Mouse (Mus musculus): Measurements from ENCODE around the gene Zfp791. TPM values are rescaled to one million over a fixed set of nuclear protein-coding genes. Genes with fewer than 3 reads are reported as not detected.

Zfp791 gene
- 1.3 and 2.0 TPM in 2 replicates for polyA plus RNA-seq (2012; rRNA removed)

DNA sequence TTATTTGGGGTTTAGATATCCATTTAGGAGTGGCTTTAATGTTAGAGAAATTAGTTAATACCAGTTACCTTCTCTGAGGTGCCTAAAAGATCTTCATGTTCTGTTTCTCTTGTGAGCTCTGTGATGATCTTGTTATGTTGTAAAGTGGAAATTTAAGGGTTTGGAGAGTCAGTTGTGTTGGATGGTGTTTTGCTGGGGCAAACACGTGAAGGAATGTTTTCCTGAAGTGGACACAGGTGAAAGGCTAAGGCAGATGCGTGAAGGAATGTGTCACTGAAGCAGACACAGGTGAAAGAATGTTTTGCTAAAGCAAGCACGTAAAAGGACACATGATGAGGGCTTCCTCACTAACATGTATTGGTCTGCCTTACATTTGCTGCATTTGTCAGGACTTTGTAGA is at the start of gene Zfp791:
Gene Zfp791 (minus strand): TSS at position 101 of the 400 bp plus-strand sequence.

GRCm38 (mm10) chr8:85151624-85152023 is 28.7 kb upstream of the Zfp791 start, which contains the start of gene Cks1brt:
TSS of gene Cks1brt (plus strand) at chr8:85151924.

GRCm38 (mm10) chr8:85083108-85083813 is 39.6 kb downstream of the Zfp791 start, which contains the start of gene Man2b1:
TSS of gene Man2b1 (plus strand) at chr8:85083270.

DNA sequence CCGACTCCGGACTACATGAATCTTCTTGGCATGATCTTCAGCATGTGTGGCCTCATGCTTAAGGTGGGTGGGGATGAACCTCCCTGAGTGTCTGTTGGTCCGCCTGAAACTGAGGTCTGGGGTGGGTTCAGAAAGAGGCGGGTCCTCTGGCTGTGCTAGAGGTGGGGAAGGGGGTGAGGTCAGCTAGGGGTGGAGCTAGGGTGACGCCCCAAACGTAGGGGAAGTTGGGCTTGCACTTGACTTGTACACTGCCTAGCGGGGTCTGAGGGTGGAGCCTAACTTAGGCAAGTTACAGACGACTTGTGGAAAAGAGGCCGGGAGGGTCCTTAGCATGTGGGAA is 41.7 kb downstream of the Zfp791 start, which contains the start of gene Wdr83:
Gene Wdr83 (minus strand): TSS at position 91 of the 340 bp plus-strand sequence.

GRCm38 (mm10) chr8:85080532-85081215 is 42.2 kb downstream of the Zfp791 start, which contains the start of gene Wdr83os:
TSS of gene Wdr83os (plus strand) at chr8:85080740.

GRCm38 (mm10) chr8:85071514-85072281 is 51.2 kb downstream of the Zfp791 start, which contains the start of gene Dhps:
TSS of gene Dhps (plus strand) at chr8:85071757.

DNA sequence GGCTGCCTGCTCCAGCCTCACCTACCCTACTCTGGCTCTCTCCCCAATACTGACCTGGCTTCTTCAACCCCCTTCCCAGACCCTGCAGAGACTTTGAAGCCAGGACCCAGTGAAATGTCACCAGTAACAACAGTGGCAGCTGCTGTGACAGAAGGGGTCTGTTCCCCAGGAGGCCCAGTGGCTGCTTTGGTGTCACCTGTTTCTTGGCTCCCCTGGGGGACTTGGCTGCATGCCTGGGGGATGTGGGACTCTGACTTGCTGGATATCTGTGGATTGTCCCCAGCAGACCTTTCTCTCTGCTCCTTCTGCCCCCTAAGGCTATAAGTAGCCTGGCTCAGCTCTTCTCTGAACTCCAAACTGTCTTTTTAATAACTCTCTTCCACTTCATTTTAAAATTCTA is 54.9 kb downstream of the Zfp791 start, which contains the start of gene Gm5741:
Gene Gm5741 (minus strand): TSS at position 1 of the 400 bp plus-strand sequence.

DNA sequence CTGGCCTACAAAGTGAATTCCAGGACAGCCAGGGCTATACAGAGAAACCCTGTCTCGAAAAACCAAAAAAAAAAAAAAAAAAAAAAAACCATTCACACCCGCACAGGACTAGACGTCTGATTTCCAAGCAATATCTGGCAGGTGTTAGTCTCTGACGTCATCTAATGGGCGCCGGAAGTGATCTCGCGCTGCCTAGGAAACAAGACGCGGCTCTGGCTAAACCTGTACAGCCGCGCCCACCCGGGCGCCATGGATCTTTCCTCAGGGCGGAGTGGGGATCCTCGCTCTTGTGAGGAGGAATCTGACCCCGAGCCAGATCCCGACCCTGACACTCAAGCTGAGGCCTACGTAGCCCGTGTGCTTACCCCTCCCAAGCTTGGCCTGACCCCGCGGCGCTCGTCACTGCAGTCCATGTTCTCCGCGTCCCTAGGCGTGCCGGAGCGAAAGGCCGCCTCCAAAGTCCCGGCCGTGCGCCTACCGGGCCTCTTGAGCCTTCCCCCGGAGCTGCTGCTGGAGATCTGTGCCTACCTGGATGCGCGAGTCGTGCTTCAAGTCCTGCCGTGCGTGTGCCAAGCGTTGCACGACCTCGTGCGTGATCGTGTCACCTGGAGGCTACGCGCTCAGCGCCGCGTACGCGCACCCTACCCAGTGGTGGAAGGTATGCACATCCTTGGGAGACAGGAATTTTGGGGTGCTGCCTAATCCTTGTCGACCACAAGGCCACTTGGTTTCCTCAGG is 62.8 kb downstream of the Zfp791 start, which contains the start of gene Fbxw9:
Gene Fbxw9 (plus strand): TSS at position 177 of the 738 bp plus-strand sequence.

Other genes starting within 250 kb of the Zfp791 start
- gene Gcdh, start 229.2 kb downstream of the Zfp791 start, polyA plus RNA-seq (2012; rRNA removed), result 47.6 and 59.7 TPM in 2 replicates
- 13.0 and 22.9 TPM in 2 replicates for gene Klf1, start 221.2 kb downstream of the Zfp791 start, polyA plus RNA-seq (2012; rRNA removed)
- 8.9 and 10.6 TPM in 2 replicates for gene Dnase2a, start 214.5 kb downstream of the Zfp791 start, polyA plus RNA-seq (2012; rRNA removed)
- 21.4 and 22.8 TPM in 2 replicates for gene Mast1, start 185.7 kb downstream of the Zfp791 start, polyA plus RNA-seq (2012; rRNA removed)
- gene Rtbdn, start 176.1 kb downstream of the Zfp791 start, polyA plus RNA-seq (2012; rRNA removed), result 1.1 TPM in 2 replicates
- gene Gm49661, start 153.7 kb downstream of the Zfp791 start, polyA plus RNA-seq (2012; rRNA removed), result not detected in 2 replicates
- gene Prdx2, start 153.5 kb downstream of the Zfp791 start, polyA plus RNA-seq (2012; rRNA removed), result 836 and 1,138 TPM in 2 replicates
- 85.7 and 158 TPM in 2 replicates for gene Rnaseh2a, start 153.3 kb downstream of the Zfp791 start, polyA plus RNA-seq (2012; rRNA removed)
- 3.7 and 3.8 TPM in 2 replicates for gene Junb, start 144.4 kb downstream of the Zfp791 start, polyA plus RNA-seq (2012; rRNA removed)
- 12.8 and 15.9 TPM in 2 replicates for gene Hook2, start 132.5 kb downstream of the Zfp791 start, polyA plus RNA-seq (2012; rRNA removed)
- 0.04 TPM in 1 of 2 replicates, not detected in the other for gene Best2, start 108.6 kb downstream of the Zfp791 start, polyA plus RNA-seq (2012; rRNA removed)
- 186 and 196 TPM in 2 replicates for gene Asna1, start 97.8 kb downstream of the Zfp791 start, polyA plus RNA-seq (2012; rRNA removed)
- gene Trir, start 96.3 kb downstream of the Zfp791 start, polyA plus RNA-seq (2012; rRNA removed), result 185 and 357 TPM in 2 replicates
- 72.4 and 83.1 TPM in 2 replicates for gene Tnpo2, start 86.2 kb downstream of the Zfp791 start, polyA plus RNA-seq (2012; rRNA removed)
- gene Fbxw9, start 63.0 kb downstream of the Zfp791 start, polyA plus RNA-seq (2012; rRNA removed), result 40.9 and 42.1 TPM in 2 replicates
- gene Gm5741, start 55.1 kb downstream of the Zfp791 start, polyA plus RNA-seq (2012; rRNA removed), result 0.71 and 0.82 TPM in 2 replicates
- gene Dhps, start 51.3 kb downstream of the Zfp791 start, polyA plus RNA-seq (2012; rRNA removed), result 44.7 and 49.4 TPM in 2 replicates
- gene Wdr83os, start 42.4 kb downstream of the Zfp791 start, polyA plus RNA-seq (2012; rRNA removed), result 85.3 and 89.8 TPM in 2 replicates
- gene Wdr83, start 41.8 kb downstream of the Zfp791 start, polyA plus RNA-seq (2012; rRNA removed), result 72.7 and 84.7 TPM in 2 replicates
- gene Man2b1, start 39.8 kb downstream of the Zfp791 start, polyA plus RNA-seq (2012; rRNA removed), result 18.3 and 21.6 TPM in 2 replicates
- not detected in 2 replicates for gene Cks1brt, start 28.8 kb upstream of the Zfp791 start, polyA plus RNA-seq (2012; rRNA removed)
- not detected in 2 replicates for gene Olfr371, start 102.9 kb upstream of the Zfp791 start, polyA plus RNA-seq (2012; rRNA removed)
- gene Orc6, start 176.5 kb upstream of the Zfp791 start, polyA plus RNA-seq (2012; rRNA removed), result 112 and 144 TPM in 2 replicates
- 67.6 and 88.3 TPM in 2 replicates for gene Vps35, start 176.7 kb upstream of the Zfp791 start, polyA plus RNA-seq (2012; rRNA removed)

Data from central nervous system, embryonic 11.5 days (tissue).